Mouse (Mus musculus): ENCODE measurements around the gene Mtmr4. TPM values are rescaled to one million over a fixed set of nuclear protein-coding genes. Genes with fewer than 3 reads are reported as not detected.
A peak's percentile ranks its signal among the peaks of the same experiment; 100 is the strongest.

The Mtmr4 gene
- total and polyA plus RNA-seq, 3 experiments: 29.4 to 32.9 (median 29.5) TPM

DNA sequence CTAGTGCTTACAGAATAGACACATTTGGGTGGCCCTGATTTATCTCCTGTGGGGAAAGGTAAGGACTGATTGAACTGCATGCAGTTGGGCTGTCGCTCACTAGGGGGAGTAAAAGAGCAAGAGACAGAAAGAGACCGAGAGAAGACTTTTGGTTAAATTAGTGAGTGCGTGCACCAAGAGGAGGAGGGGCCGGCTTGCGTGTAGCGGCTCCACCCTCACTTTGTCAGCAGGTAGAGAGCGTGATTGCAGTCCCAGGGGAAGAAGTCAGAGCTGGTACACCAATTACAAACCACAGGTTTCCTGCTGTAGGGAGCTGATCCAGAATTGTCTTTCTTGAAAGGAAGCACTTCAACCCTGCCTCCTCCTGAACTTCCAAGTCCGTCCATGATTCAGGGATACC is 70.4 kb downstream of the Mtmr4 start, which contains the start of gene Rnf43:
Gene Rnf43 (plus strand): TSS at position 316 of the 400 bp plus-strand sequence.
- peak within 1 kb of the TSS; percentile 76 for H3K9ac ChIP-seq (ENCODE audit: insufficient read depth, low read depth)
- peak within 1 kb of the TSS; percentile 55 for H3K27ac ChIP-seq (ENCODE audit: insufficient read depth, low read depth)
- TF ChIP-seq TBP (conservative IDR thresholded peaks at IDR 0.05; ENCODE audit: low read depth, low read length) (peak; percentile 84), RAD21 (IDR thresholded peaks at IDR 0.05; ENCODE audit: low read depth, low read length) (peak; percentile 100), CHD1 (IDR thresholded peaks at IDR 0.05; ENCODE audit: low read depth, low read length) (no peak), POLR2AphosphoS2 (IDR thresholded peaks at IDR 0.05; ENCODE audit: low read depth, low read length) (peak; percentile 53; the same call in 1 of the 2 replicates), PAX5 (IDR thresholded peaks at IDR 0.05; ENCODE audit: low read length) (no peak), SMC3 (IDR thresholded peaks at IDR 0.05; ENCODE audit: low read depth, low read length) (peak; percentile 99), GABPA (IDR thresholded peaks at IDR 0.05; ENCODE audit: insufficient replicate concordance, low read depth, low read length) (no peak), SIN3A (IDR thresholded peaks at IDR 0.05; ENCODE audit: low read length) (peak; percentile 93), KAT2A (IDR thresholded peaks at IDR 0.05; ENCODE audit: insufficient replicate concordance, low read length) (peak; percentile 58; the same call in 1 of the 2 replicates), ZKSCAN1 (IDR thresholded peaks at IDR 0.05; ENCODE audit: borderline replicate concordance, low read depth, low read length) (no peak), MAZ (IDR thresholded peaks at IDR 0.05; ENCODE audit: low read depth, low read length) (peak; percentile 92), CTCF (conservative IDR thresholded peaks at IDR 0.05 in 1 of 2, IDR thresholded peaks at IDR 0.05 in 1 of 2; ENCODE audit: low read depth in 2 of 2, low read length in 2 of 2) (peak; percentile 89 to 99), BHLHE40 (IDR thresholded peaks at IDR 0.05; ENCODE audit: low read depth, low read length) (peak; percentile 83), ELF1 (IDR thresholded peaks at IDR 0.05; ENCODE audit: low read depth, low read length) (peak; percentile 63), CHD2 (IDR thresholded peaks at IDR 0.05; ENCODE audit: low read length) (peak; percentile 77), RCOR1 (conservative IDR thresholded peaks at IDR 0.05; ENCODE audit: low read depth, low read length) (peak; percentile 75; the same call in 1 of the 2 replicates), IRF4 (IDR thresholded peaks at IDR 0.05; ENCODE audit: low read depth, low read length) (peak; percentile 88), JUN (IDR thresholded peaks at IDR 0.05; ENCODE audit: insufficient read depth, low read depth, low read length) (peak; percentile 39; the same call in 1 of the 2 replicates), MXI1 (IDR thresholded peaks at IDR 0.05; ENCODE audit: low read depth, low read length) (peak; percentile 92), MAFK (IDR thresholded peaks at IDR 0.05; ENCODE audit: insufficient replicate concordance, low read length) (no peak), HCFC1 (IDR thresholded peaks at IDR 0.05; ENCODE audit: low read depth, low read length) (peak; percentile 58), MAX (IDR thresholded peaks at IDR 0.05; ENCODE audit: low read length) (peak; percentile 90), UBTF (IDR thresholded peaks at IDR 0.05; ENCODE audit: low read depth, low read length) (no peak; the same call in 1 of the 2 replicates), MEF2A (IDR thresholded peaks at IDR 0.05; ENCODE audit: borderline replicate concordance, low read depth, low read length) (peak; percentile 88), TCF12 (IDR thresholded peaks at IDR 0.05; ENCODE audit: low read depth, low read length) (peak; percentile 82), ZMIZ1 (IDR thresholded peaks at IDR 0.05; ENCODE audit: low read depth, low read length) (no peak), NRF1 (IDR thresholded peaks at IDR 0.05; ENCODE audit: low read depth, low read length) (peak; percentile 44), NELFE (IDR thresholded peaks at IDR 0.05; ENCODE audit: low read depth, low read length) (peak; percentile 60; the same call in 1 of the 2 replicates), MYC (IDR thresholded peaks at IDR 0.05; ENCODE audit: low read depth, low read length) (peak; percentile 97), ZC3H11A (IDR thresholded peaks at IDR 0.05; ENCODE audit: low read depth, low read length) (peak; percentile 97), JUND (conservative IDR thresholded peaks at IDR 0.05; ENCODE audit: low read depth, low read length) (peak; percentile 71; the same call in 1 of the 2 replicates), ZNF384 (IDR thresholded peaks at IDR 0.05; ENCODE audit: low read depth, low read length) (peak; percentile 27; the same call in 1 of the 2 replicates), EP300 (IDR thresholded peaks at IDR 0.05; ENCODE audit: low read length) (peak; percentile 78), POLR2A (IDR thresholded peaks at IDR 0.05; ENCODE audit: low read depth, low read length) (peak; percentile 82), USF2 (conservative IDR thresholded peaks at IDR 0.05; ENCODE audit: low read depth, low read length) (no peak), ETS1 (conservative IDR thresholded peaks at IDR 0.05; ENCODE audit: low read depth, low read length) (peak; percentile 75), E2F4 (IDR thresholded peaks at IDR 0.05; ENCODE audit: insufficient replicate concordance, low read depth, low read length) (0 out of 2 replicates have a peak, but pooled peaks have one; percentile 70), USF1 (IDR thresholded peaks at IDR 0.05; ENCODE audit: low read depth, low read length) (no peak)
- H3K36me3 ChIP-seq (replicated peaks in 1 of 2; ENCODE audit: control insufficient read depth in 1 of 2, insufficient read depth in 1 of 2, low read length in 1 of 2): no peaks in the 10 kb centered on the region
- H3K27me3 ChIP-seq (replicated peaks): no peaks in the 10 kb centered on the region
- H3K9me3 ChIP-seq (replicated peaks; ENCODE audit: low read length): no peaks in the 10 kb centered on the region
- peaks cover 0 to 6% of the 10 kb centered on the region in 2 experiments; a peak in 2 of 4 replicates for H3K4me1 ChIP-seq (ENCODE audit: control insufficient read depth in 1 of 2, insufficient read depth in 2 of 2)
- dilution Hi-C loops (cut with MboI; ENCODE audit: extremely low pct_ligation_motif_present, extremely low pct_unique_long_range_greater_than_20kb, low sequenced_read_pairs) (no loop called here), in situ Hi-C loops (cut with MboI; ENCODE audit: low pct_ligation_motif_present, low pct_unique_long_range_greater_than_20kb, low sequenced_read_pairs) (loop anchor here (5.0 kb wide), 1 partner anchor 90 kb away; no protein-coding TSS in a partner anchor)
- DNase-seq (ENCODE audit: extremely low read depth): peak; percentile 99
- H3K79me2 ChIP-seq (replicated peaks; ENCODE audit: control insufficient read depth, extremely low read depth, insufficient read depth, poor library complexity, severe bottlenecking): peaks cover 45% of the 10 kb centered on the region
- H3K4me3 ChIP-seq (replicated peaks in 1 of 3; ENCODE audit: low read depth in 2 of 3, low read length in 2 of 3, poor library complexity in 1 of 3): peak within 1 kb of the TSS; percentile 60 to 87 (median 80)
- peak within 1 kb of the TSS; percentile 91 for H3K4me2 ChIP-seq (ENCODE audit: insufficient read depth, low read depth, poor library complexity, severe bottlenecking)

Data from CH12.LX (cell line).